8 mouse cellular contexts compared by ENCODE assay signal in the genomic region with DNA sequence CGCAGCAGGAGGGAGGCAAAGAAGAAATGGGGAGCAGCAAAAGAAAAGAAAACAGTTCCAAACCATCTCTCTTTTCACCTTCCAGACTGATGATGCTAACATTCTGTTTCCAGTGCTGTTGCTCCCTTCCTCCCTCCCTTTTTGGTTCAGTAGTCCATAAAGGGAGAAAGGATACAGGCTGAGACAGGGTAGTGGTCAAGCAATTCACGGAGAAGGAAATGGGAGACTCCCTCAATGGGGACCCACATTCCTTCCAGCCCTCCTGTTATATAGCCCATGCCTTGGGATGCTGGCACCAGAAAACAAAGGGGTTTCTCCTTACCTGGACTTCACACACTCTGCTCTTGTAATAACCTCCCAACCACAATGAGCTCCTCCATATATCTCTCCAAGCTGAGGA. TPM values are rescaled to one million over a fixed set of nuclear protein-coding genes. Genes with fewer than 3 reads are reported as not detected.
A peak's percentile ranks its signal among the peaks of the same experiment; 100 is the strongest.
DNase-seq lines count a peak whose midpoint lies in the region; ATAC-seq and TF ChIP-seq lines count a peak whose summit lies in the region.

No protein-coding gene starts in this region.

- peak overlapping the region; percentile 72 for H3K4me2 ChIP-seq in embryonic facial prominence, embryonic 15.5 days (replicated peaks)
- H3K4me2 ChIP-seq in intestine, embryonic 15.5 days (replicated peaks), result peak overlapping the region; percentile 76
- peak overlapping the region; percentile 58 for H3K4me2 ChIP-seq in midbrain, postnatal 0 days (ENCODE audit: low read depth, low read length, poor library complexity, severe bottlenecking)

- no peak for ATAC-seq in embryonic facial prominence, embryonic 15.5 days (ENCODE audit: insufficient number of reproducible peaks, low FRiP score, low TSS enrichment, low read depth)
- peak; percentile 31; the same call in 1 of the 2 replicates for ATAC-seq in intestine, embryonic 15.5 days
- ATAC-seq in midbrain, postnatal 0 days (ENCODE audit: low FRiP score), result peak; percentile 36; the same call in 1 of the 2 replicates
- ATAC-seq in erythroid progenitor cell, adult 5-6 weeks (replicated peaks; ENCODE audit: low FRiP score, poor library complexity, severe bottlenecking), result no peak

- WGBS in embryonic facial prominence, embryonic 15.5 days, result 11% methylated on average over 2 of the region's 2 CpGs
- 32% methylated on average over 2 of the region's 2 CpGs for WGBS in intestine, embryonic 15.5 days
- 25% methylated on average over 2 of the region's 2 CpGs for WGBS in midbrain, postnatal 0 days

- peak overlapping the region; percentile 58 for H3K4me3 ChIP-seq in layer of hippocampus, adult 2 months
- H3K4me3 ChIP-seq in embryonic facial prominence, embryonic 15.5 days (replicated peaks), result peak overlapping the region; percentile 51
- H3K4me3 ChIP-seq in intestine, embryonic 15.5 days (replicated peaks), result peak overlapping the region; percentile 47
- H3K4me3 ChIP-seq in midbrain, postnatal 0 days (ENCODE audit: low read depth, low read length), result peak overlapping the region; percentile 43

- no peaks in the 10 kb centered on the region for H3K36me3 ChIP-seq in embryonic facial prominence, embryonic 15.5 days
- no peaks in the 10 kb centered on the region for H3K36me3 ChIP-seq in intestine, embryonic 15.5 days
- H3K36me3 ChIP-seq in midbrain, postnatal 0 days (ENCODE audit: insufficient read depth, low read length), result no peaks in the 10 kb centered on the region

- no peak for TF ChIP-seq CTCF in layer of hippocampus, adult 2 months (conservative IDR thresholded peaks at IDR 0.05)
- TF ChIP-seq CTCF in midbrain, postnatal 0 days (IDR thresholded peaks at IDR 0.05), result no peak

- no peak for DNase-seq in layer of hippocampus, adult 2 months (ENCODE audit: low spot score in 2 of 2)
- no peak for DNase-seq in layer of hippocampus, postnatal 10 days (ENCODE audit: low spot score in 2 of 2)
- no peak for DNase-seq in midbrain, postnatal 0 days (ENCODE audit: low spot score)
- DNase-seq in left cerebral cortex, postnatal 36 days (ENCODE audit: low spot score in 2 of 2), result no peak
- DNase-seq in frontal cortex, postnatal 25 days (ENCODE audit: low spot score in 2 of 2), result no peak

- no peak overlapping the region for H3K9ac ChIP-seq in embryonic facial prominence, embryonic 15.5 days
- no peak overlapping the region for H3K9ac ChIP-seq in intestine, embryonic 15.5 days
- H3K9ac ChIP-seq in midbrain, postnatal 0 days (replicated peaks; ENCODE audit: low read length, poor library complexity, severe bottlenecking), result no peak overlapping the region

- no peaks in the 10 kb centered on the region for H3K9me3 ChIP-seq in embryonic facial prominence, embryonic 15.5 days (replicated peaks)
- no peaks in the 10 kb centered on the region for H3K9me3 ChIP-seq in intestine, embryonic 15.5 days
- H3K9me3 ChIP-seq in midbrain, postnatal 0 days (ENCODE audit: low read length), result no peaks in the 10 kb centered on the region

- peaks cover 6% of the 10 kb centered on the region; the same call in 1 of the 2 replicates for H3K27me3 ChIP-seq in embryonic facial prominence, embryonic 15.5 days
- no peaks in the 10 kb centered on the region for H3K27me3 ChIP-seq in intestine, embryonic 15.5 days (replicated peaks)
- no peaks in the 10 kb centered on the region for H3K27me3 ChIP-seq in midbrain, postnatal 0 days (ENCODE audit: insufficient read depth, low read length)

- H3K4me1 ChIP-seq in embryonic facial prominence, embryonic 15.5 days, result peaks cover 9% of the 10 kb centered on the region; the same call in 1 of the 2 replicates
- H3K4me1 ChIP-seq in intestine, embryonic 15.5 days (replicated peaks), result no peaks in the 10 kb centered on the region
- H3K4me1 ChIP-seq in midbrain, postnatal 0 days (ENCODE audit: insufficient read depth, low read length), result no peaks in the 10 kb centered on the region

- intact Hi-C loops in left cerebral cortex, postnatal 36 days (cut with DNase I), result loop anchor here (5.0 kb wide), 1 partner anchor 46 kb away; the partner anchor contains the start of gene Pin4

- H3K27ac ChIP-seq in layer of hippocampus, adult 2 months, result peak overlapping the region; percentile 67; the same call in 1 of the 2 replicates
- peak overlapping the region; percentile 66 for H3K27ac ChIP-seq in embryonic facial prominence, embryonic 15.5 days (replicated peaks)
- H3K27ac ChIP-seq in intestine, embryonic 15.5 days, result peak overlapping the region; percentile 17; the same call in 1 of the 2 replicates
- H3K27ac ChIP-seq in midbrain, postnatal 0 days (ENCODE audit: low read depth, low read length), result peak overlapping the region; percentile 69

RNA-seq across cellular contexts. Expression of gene Rtl5, which starts 0.4 kb away (rescaled TPM):
- 1 to 10 TPM; 8.8 to 9.0 TPM for total RNA-seq in layer of hippocampus, adult 2 months (2021)
- total RNA-seq in layer of hippocampus, postnatal 10 days (2021), result 10 to 100 TPM; 13.0 to 14.5 TPM
- polyA plus RNA-seq in embryonic facial prominence, embryonic 15.5 days (2015; fragmentation: Nextera tagmentation; extraction: Ambion mirVana), result 1.1 and 2.2 TPM in 2 replicates
- 1.1 and 1.3 TPM in 2 replicates for polyA plus RNA-seq in intestine, embryonic 15.5 days (2015; fragmentation: Nextera tagmentation; extraction: Ambion mirVana)
- total RNA-seq in midbrain, postnatal 0 days (2014; rRNA removed), result 45.8 and 50.0 TPM in 2 replicates
- polyA plus RNA-seq in midbrain, postnatal 0 days (2015; fragmentation: Nextera tagmentation; extraction: Ambion mirVana), result 6.2 and 7.5 TPM in 2 replicates
- 2.1 TPM in 1 of 2 replicates, not detected in the other for total RNA-seq in erythroid progenitor cell, adult 5-6 weeks (2015; ENCODE audit: low replicate concordance)
- total RNA-seq in erythroid progenitor cell, adult 5-6 weeks (2017; ENCODE audit: low replicate concordance), result 0.26 and 0.30 TPM in 2 replicates
- total RNA-seq in left cerebral cortex, postnatal 36 days (2021), result 10 to 100 TPM; 14.7 to 20.6 TPM

RNA-seq across cellular contexts. Expression of gene Pin4, which starts 47.7 kb away (rescaled TPM):
- 10 to 100 TPM; 25.0 to 34.5 TPM for total RNA-seq in layer of hippocampus, adult 2 months (2021)
- total RNA-seq in layer of hippocampus, postnatal 10 days (2021), result 10 to 100 TPM; 47.8 to 51.1 TPM
- 52.0 and 63.4 TPM in 2 replicates for polyA plus RNA-seq in embryonic facial prominence, embryonic 15.5 days (2015; fragmentation: Nextera tagmentation; extraction: Ambion mirVana)
- polyA plus RNA-seq in intestine, embryonic 15.5 days (2015; fragmentation: Nextera tagmentation; extraction: Ambion mirVana), result 50.1 and 53.9 TPM in 2 replicates
- total RNA-seq in midbrain, postnatal 0 days (2014; rRNA removed), result 7.7 and 17.8 TPM in 2 replicates
- polyA plus RNA-seq in midbrain, postnatal 0 days (2015; fragmentation: Nextera tagmentation; extraction: Ambion mirVana), result 41.1 and 54.6 TPM in 2 replicates
- total RNA-seq in erythroid progenitor cell, adult 5-6 weeks (2015; ENCODE audit: low replicate concordance), result 53.7 TPM in 1 of 2 replicates, not detected in the other
- total RNA-seq in erythroid progenitor cell, adult 5-6 weeks (2017; ENCODE audit: low replicate concordance), result 42.7 and 82.7 TPM in 2 replicates
- 10 to 100 TPM; 23.1 to 32.8 TPM for total RNA-seq in left cerebral cortex, postnatal 36 days (2021)

Comparison
In these comparisons a context has a peak if more than half of its experiments do, and no peak if none do; other contexts are left out.
1. H3K27ac ChIP-seq: peak in every context shown above with its lines; median percentile 69 in midbrain, postnatal 0 days; 67 in layer of hippocampus, adult 2 months; 66 in embryonic facial prominence, embryonic 15.5 days; 17 in intestine, embryonic 15.5 days.
2. ATAC-seq: peak in intestine, embryonic 15.5 days (single experiment) and midbrain, postnatal 0 days (single experiment); none in embryonic facial prominence, embryonic 15.5 days (single experiment) and erythroid progenitor cell, adult 5-6 weeks (single experiment).
3. Peak in every context shown above with its lines, with median percentiles within 50 percentile points of each other: H3K4me3 ChIP-seq and H3K4me2 ChIP-seq.